Mouse (Mus musculus) G1E (cell line): ENCODE measurements around the gene Dmrtb1. TPM values are rescaled to one million over a fixed set of nuclear protein-coding genes. Genes with fewer than 3 reads are reported as not detected.

Experiments used
- ATAC-seq: 2 replicates; pipeline ENCODE4 v1.8.0; 2016; ENCODE audit warnings: mild to moderate bottlenecking; ENCODE audit not compliant: insufficient number of reproducible peaks, poor library complexity, low FRiP score, severe bottlenecking; ENCODE audit errors: extremely low read depth
- DNase-seq: peaks from one replicate; pipeline ENCODE4 v3.0.0; 2012; ENCODE audit warnings: low spot score
- H3K27me3 ChIP-seq: 2 replicates; pipeline ENCODE4 v1.6.1; 2012; ENCODE audit warnings: mild to moderate bottlenecking, low read length, inconsistent platforms; ENCODE audit not compliant: insufficient read depth
- H3K36me3 ChIP-seq: replicated peaks from 2 replicates; pipeline ENCODE3; 2012; ENCODE audit warnings: mild to moderate bottlenecking, inconsistent platforms
- H3K4me1 ChIP-seq: 2 replicates; pipeline ENCODE4 v1.6.1; 2012; ENCODE audit warnings: low read depth, low read length, inconsistent platforms, mixed read lengths; ENCODE audit not compliant: insufficient read depth
- H3K4me3 ChIP-seq: 2 replicates; pipeline ENCODE4 v1.5.1; 2012; ENCODE audit warnings: low read depth, mild to moderate bottlenecking, inconsistent platforms, low read length, moderate library complexity, mixed read lengths
- H3K9me3 ChIP-seq: replicated peaks from 2 replicates; pipeline ENCODE4 v1.6.1; 2012; ENCODE audit warnings: inconsistent platforms
- CTCF ChIP-seq: IDR thresholded peaks from 2 replicates; pipeline ENCODE4 v1.5.1; 2012; ENCODE audit warnings: low read depth, low read length, inconsistent platforms, mixed read lengths
- GATA1 ChIP-seq: IDR thresholded peaks from 2 replicates; pipeline ENCODE4 v1.6.1; 2012; ENCODE audit warnings: borderline replicate concordance, low read length, inconsistent platforms, mixed read lengths
- GATA2 ChIP-seq: IDR thresholded peaks from 2 replicates; pipeline ENCODE4 v1.6.1; 2012; ENCODE audit warnings: low read depth, low read length, inconsistent platforms, borderline replicate concordance
- POLR2AphosphoS5 ChIP-seq: IDR thresholded peaks from 2 replicates; pipeline ENCODE4 v1.6.1; 2012; ENCODE audit warnings: low read depth, low read length, inconsistent platforms; ENCODE audit not compliant: insufficient replicate concordance
- TAL1 ChIP-seq: conservative IDR thresholded peaks from 2 replicates; pipeline ENCODE4 v1.6.1; 2012; ENCODE audit warnings: low read depth, low read length, inconsistent platforms, mixed read lengths
- polyA plus RNA-seq: library from polyadenylated mRNA; stranded (reverse); fragments of >175 nt; gene quantifications from 2 replicates; pipeline ENCODE4 v1.2.3, GENCODE M21; 2012
- total RNA-seq, 2 experiments: library from RNA; stranded (forward) in 1 of 2; stranded (reverse) in 1 of 2; fragments of 200-1000 nt in 1 of 2; fragments of >200 nt in 1 of 2; fragmentation: Nextera tagmentation in 1 of 2; gene quantifications; 2 replicates each; pipeline ENCODE4 v1.2.3; 2014 to 2017

Dmrtb1 gene
- total and polyA plus RNA-seq, 3 experiments: not detected

- DNase-seq (peak; percentile 45), ATAC-seq (peak; percentile 48)
- TF ChIP-seq CTCF (no peak), GATA2 (no peak), POLR2AphosphoS5 (no peak), TAL1 (no peak), GATA1 (no peak)
- Histone ChIP-seq H3K36me3 (no peaks in the 10 kb centered on the region), H3K4me3 (no peak overlapping the region), H3K27me3 (no peaks in the 10 kb centered on the region), H3K4me1 (peaks cover 58% of the 10 kb centered on the region), H3K9me3 (no peaks in the 10 kb centered on the region)
Measured at GRCm38 (mm10) chr4:107720043-107720830, 36.2 kb upstream of the Dmrtb1 start.

- Histone ChIP-seq H3K9me3 (no peaks in the 10 kb centered on the region), H3K27me3 (no peaks in the 10 kb centered on the region), H3K4me3 (peak overlapping the region; percentile 48; the same call in 1 of the 2 replicates), H3K4me1 (peaks cover 58% of the 10 kb centered on the region), H3K36me3 (no peaks in the 10 kb centered on the region)
- no peak for DNase-seq
- ATAC-seq: no peak
- TF ChIP-seq POLR2AphosphoS5 (no peak), GATA1 (no peak), TAL1 (no peak), CTCF (no peak), GATA2 (no peak)
Measured at GRCm38 (mm10) chr4:107719161-107719560, 35.1 kb upstream of the Dmrtb1 start.

GRCm38 (mm10) chr4:107718720-107719119, 34.7 kb upstream of the Dmrtb1 start:
- TF ChIP-seq GATA1 (no peak), GATA2 (no peak), CTCF (no peak), POLR2AphosphoS5 (no peak), TAL1 (no peak)
- Histone ChIP-seq H3K27me3 (no peaks in the 10 kb centered on the region), H3K4me1 (peaks cover 58% of the 10 kb centered on the region), H3K9me3 (no peaks in the 10 kb centered on the region), H3K36me3 (no peaks in the 10 kb centered on the region), H3K4me3 (peak overlapping the region; percentile 48; the same call in 1 of the 2 replicates)
- ATAC-seq (no peak), DNase-seq (no peak)

GRCm38 (mm10) chr4:107717718-107718313, 33.8 kb upstream of the Dmrtb1 start:
- no peaks in the 10 kb centered on the region for H3K9me3 ChIP-seq
- TF ChIP-seq GATA1 (no peak), TAL1 (no peak), GATA2 (no peak), POLR2AphosphoS5 (no peak), CTCF (no peak)
- DNase-seq (no peak), ATAC-seq (no peak)
- H3K27me3 ChIP-seq: no peaks in the 10 kb centered on the region; the same call in 1 of the 2 replicates
- no peaks in the 10 kb centered on the region for H3K36me3 ChIP-seq
- H3K4me3 ChIP-seq: no peak overlapping the region
- H3K4me1 ChIP-seq: peaks cover 58% of the 10 kb centered on the region

GRCm38 (mm10) chr4:107716754-107717299, 32.8 kb upstream of the Dmrtb1 start:
- no peak for TF ChIP-seq CTCF
- no peak for TF ChIP-seq TAL1
- TF ChIP-seq GATA1: no peak
- TF ChIP-seq POLR2AphosphoS5: no peak
- ATAC-seq (0 out of 2 replicates have a peak, but pooled peaks have one; percentile 12), DNase-seq (no peak)
- no peaks in the 10 kb centered on the region for H3K36me3 ChIP-seq
- peaks cover 57% of the 10 kb centered on the region for H3K4me1 ChIP-seq
- no peaks in the 10 kb centered on the region; the same call in 1 of the 2 replicates for H3K27me3 ChIP-seq
- no peak overlapping the region for H3K4me3 ChIP-seq
- H3K9me3 ChIP-seq: no peaks in the 10 kb centered on the region

- Histone ChIP-seq H3K4me1 (peaks cover 1% of the 10 kb centered on the region; the same call in 1 of the 2 replicates), H3K9me3 (no peaks in the 10 kb centered on the region), H3K4me3 (no peak overlapping the region), H3K36me3 (no peaks in the 10 kb centered on the region), H3K27me3 (peaks cover 11% of the 10 kb centered on the region)
- no peak for DNase-seq
- ATAC-seq: no peak
- TF ChIP-seq POLR2AphosphoS5 (no peak), CTCF (no peak), GATA2 (no peak), GATA1 (no peak), TAL1 (no peak)
Measured at GRCm38 (mm10) chr4:107706884-107707283, 22.9 kb upstream of the Dmrtb1 start.
